Mouse (Mus musculus): ENCODE data around the gene Parg. TPM values are rescaled to one million over a fixed set of nuclear protein-coding genes. Genes with fewer than 3 reads are reported as not detected.
"Not testable (repeated sequence)": the region's sequence is repeated elsewhere in the genome, so short reads cannot be mapped to it uniquely, and the experiment has no call there.

Parg gene
- polyA plus RNA-seq, 1 experiment from 2014 or later, result 37.2 TPM

- H3K9me3 ChIP-seq (ENCODE audit: control insufficient read depth, low read length), result no peaks in the 10 kb centered on the region
- H3K36me3 ChIP-seq (ENCODE audit: control insufficient read depth, insufficient read depth, low read length), result peaks cover 18% of the 10 kb centered on the region
- H3K27ac ChIP-seq (ENCODE audit: low read depth, low read length), result peak overlapping the region; percentile 65
- DNase-seq (ENCODE audit: low spot score) (no peak), ATAC-seq (replicated peaks; ENCODE audit: low FRiP score) (no peak)
- WGBS, result 87% methylated on average over 4 of the region's 4 CpGs
- 0 out of 2 replicates have a peak overlapping the region, but pooled peaks have one; percentile 27 for H3K4me3 ChIP-seq (ENCODE audit: low read depth, low read length)
- peaks cover 36% of the 10 kb centered on the region for H3K4me1 ChIP-seq (replicated peaks; ENCODE audit: control insufficient read depth, insufficient read depth, low read length)
- H3K27me3 ChIP-seq (replicated peaks; ENCODE audit: control insufficient read depth, insufficient read depth, low read length), result no peaks in the 10 kb centered on the region
- H3K4me2 ChIP-seq, result peak overlapping the region; percentile 91
- H3K9ac ChIP-seq (ENCODE audit: low read depth, low read length), result no peak overlapping the region
Observed at GRCm38 (mm10) chr14:32170137-32170536, 31.6 kb upstream of the Parg start.

GRCm38 (mm10) chr14:32175310-32175709 is 26.4 kb upstream of the Parg start:
- H3K9ac ChIP-seq (ENCODE audit: low read depth, low read length), result no peak overlapping the region
- H3K9me3 ChIP-seq (ENCODE audit: control insufficient read depth, low read length), result no peaks in the 10 kb centered on the region
- peaks cover 28% of the 10 kb centered on the region for H3K36me3 ChIP-seq (ENCODE audit: control insufficient read depth, insufficient read depth, low read length)
- H3K4me2 ChIP-seq, result no peak overlapping the region
- H3K4me1 ChIP-seq (replicated peaks; ENCODE audit: control insufficient read depth, insufficient read depth, low read length), result peaks cover 6% of the 10 kb centered on the region; the same call in 1 of the 2 replicates
- no peak overlapping the region for H3K4me3 ChIP-seq (ENCODE audit: low read depth, low read length)
- WGBS, result 74% methylated on average over 2 of the region's 2 CpGs
- DNase-seq (ENCODE audit: low spot score) (no peak), ATAC-seq (replicated peaks; ENCODE audit: low FRiP score) (no peak; the same call in 1 of the 2 replicates)
- no peaks in the 10 kb centered on the region for H3K27me3 ChIP-seq (replicated peaks; ENCODE audit: control insufficient read depth, insufficient read depth, low read length)
- H3K27ac ChIP-seq (ENCODE audit: low read depth, low read length), result no peak overlapping the region; the same call in 1 of the 2 replicates

- not testable (repeated sequence) for ATAC-seq (replicated peaks; ENCODE audit: low FRiP score); H3K4me2 ChIP-seq; H3K27ac ChIP-seq (ENCODE audit: low read depth, low read length); H3K4me1 ChIP-seq (replicated peaks; ENCODE audit: control insufficient read depth, insufficient read depth, low read length); H3K9ac ChIP-seq (ENCODE audit: low read depth, low read length); DNase-seq (ENCODE audit: low spot score); H3K27me3 ChIP-seq (replicated peaks; ENCODE audit: control insufficient read depth, insufficient read depth, low read length); H3K9me3 ChIP-seq (ENCODE audit: control insufficient read depth, low read length); H3K4me3 ChIP-seq (ENCODE audit: low read depth, low read length)
- H3K36me3 ChIP-seq (ENCODE audit: control insufficient read depth, insufficient read depth, low read length), result peaks cover 32% of the 10 kb centered on the region
- WGBS, result 84% methylated on average over 4 of the region's 5 CpGs
Observed at GRCm38 (mm10) chr14:32176590-32176989, 25.2 kb upstream of the Parg start.

GRCm38 (mm10) chr14:32179393-32180195 is 22.2 kb upstream of the Parg start:
- Histone ChIP-seq H3K4me2 (no peak overlapping the region), H3K9me3 (ENCODE audit: control insufficient read depth, low read length) (no peaks in the 10 kb centered on the region), H3K4me1 (replicated peaks; ENCODE audit: control insufficient read depth, insufficient read depth, low read length) (peaks cover 6% of the 10 kb centered on the region; the same call in 1 of the 2 replicates), H3K4me3 (ENCODE audit: low read depth, low read length) (no peak overlapping the region), H3K36me3 (ENCODE audit: control insufficient read depth, insufficient read depth, low read length) (peaks cover 32% of the 10 kb centered on the region), H3K27ac (ENCODE audit: low read depth, low read length) (no peak overlapping the region), H3K9ac (ENCODE audit: low read depth, low read length) (no peak overlapping the region), H3K27me3 (replicated peaks; ENCODE audit: control insufficient read depth, insufficient read depth, low read length) (no peaks in the 10 kb centered on the region)
- ATAC-seq (replicated peaks; ENCODE audit: low FRiP score) (peak; percentile 60; the same call in 1 of the 2 replicates), DNase-seq (ENCODE audit: low spot score) (no peak)
- WGBS, result 73% methylated on average over 10 of the region's 10 CpGs

GRCm38 (mm10) chr14:32180861-32181260 is 20.9 kb upstream of the Parg start:
- DNase-seq (ENCODE audit: low spot score), result no peak
- Histone ChIP-seq H3K36me3 (ENCODE audit: control insufficient read depth, insufficient read depth, low read length) (peaks cover 28% of the 10 kb centered on the region), H3K4me3 (ENCODE audit: low read depth, low read length) (no peak overlapping the region), H3K9me3 (ENCODE audit: control insufficient read depth, low read length) (no peaks in the 10 kb centered on the region), H3K27me3 (replicated peaks; ENCODE audit: control insufficient read depth, insufficient read depth, low read length) (no peaks in the 10 kb centered on the region), H3K4me1 (replicated peaks; ENCODE audit: control insufficient read depth, insufficient read depth, low read length) (peaks cover 4% of the 10 kb centered on the region; the same call in 1 of the 2 replicates), H3K27ac (ENCODE audit: low read depth, low read length) (no peak overlapping the region), H3K9ac (ENCODE audit: low read depth, low read length) (no peak overlapping the region), H3K4me2 (no peak overlapping the region)
- 84% methylated on average over 6 of the region's 6 CpGs for WGBS
- no peak for ATAC-seq (replicated peaks; ENCODE audit: low FRiP score)

- ATAC-seq (replicated peaks; ENCODE audit: low FRiP score) (no peak), DNase-seq (ENCODE audit: low spot score) (no peak)
- Histone ChIP-seq H3K27ac (ENCODE audit: low read depth, low read length) (no peak overlapping the region), H3K4me2 (no peak overlapping the region), H3K36me3 (ENCODE audit: control insufficient read depth, insufficient read depth, low read length) (peaks cover 43% of the 10 kb centered on the region), H3K9me3 (ENCODE audit: control insufficient read depth, low read length) (no peaks in the 10 kb centered on the region), H3K27me3 (replicated peaks; ENCODE audit: control insufficient read depth, insufficient read depth, low read length) (no peaks in the 10 kb centered on the region), H3K9ac (ENCODE audit: low read depth, low read length) (no peak overlapping the region), H3K4me3 (ENCODE audit: low read depth, low read length) (no peak overlapping the region), H3K4me1 (replicated peaks; ENCODE audit: control insufficient read depth, insufficient read depth, low read length) (peaks cover 4% of the 10 kb centered on the region; the same call in 1 of the 2 replicates)
- 92% methylated on average over 4 of the region's 4 CpGs for WGBS
Observed at GRCm38 (mm10) chr14:32183846-32184245, 17.9 kb upstream of the Parg start.

GRCm38 (mm10) chr14:32190627-32191391 is 10.9 kb upstream of the Parg start:
- DNase-seq (ENCODE audit: low spot score) (no peak), ATAC-seq (replicated peaks; ENCODE audit: low FRiP score) (no peak)
- Histone ChIP-seq H3K4me3 (ENCODE audit: low read depth, low read length) (no peak overlapping the region), H3K9ac (ENCODE audit: low read depth, low read length) (no peak overlapping the region), H3K4me2 (no peak overlapping the region), H3K9me3 (ENCODE audit: control insufficient read depth, low read length) (no peaks in the 10 kb centered on the region), H3K36me3 (ENCODE audit: control insufficient read depth, insufficient read depth, low read length) (peaks cover 37% of the 10 kb centered on the region; the same call in 1 of the 2 replicates), H3K4me1 (replicated peaks; ENCODE audit: control insufficient read depth, insufficient read depth, low read length) (no peaks in the 10 kb centered on the region), H3K27me3 (replicated peaks; ENCODE audit: control insufficient read depth, insufficient read depth, low read length) (no peaks in the 10 kb centered on the region), H3K27ac (ENCODE audit: low read depth, low read length) (no peak overlapping the region)
- 86% methylated on average over 6 of the region's 6 CpGs for WGBS

- Histone ChIP-seq H3K27ac (ENCODE audit: low read depth, low read length) (no peak overlapping the region), H3K9ac (ENCODE audit: low read depth, low read length) (no peak overlapping the region), H3K27me3 (replicated peaks; ENCODE audit: control insufficient read depth, insufficient read depth, low read length) (no peaks in the 10 kb centered on the region), H3K4me1 (replicated peaks; ENCODE audit: control insufficient read depth, insufficient read depth, low read length) (no peaks in the 10 kb centered on the region), H3K9me3 (ENCODE audit: control insufficient read depth, low read length) (no peaks in the 10 kb centered on the region), H3K4me2 (no peak overlapping the region), H3K36me3 (ENCODE audit: control insufficient read depth, insufficient read depth, low read length) (peaks cover 38% of the 10 kb centered on the region), H3K4me3 (ENCODE audit: low read depth, low read length) (no peak overlapping the region)
- 61% methylated on average over 5 of the region's 5 CpGs for WGBS
- no peak for DNase-seq (ENCODE audit: low spot score)
- ATAC-seq (replicated peaks; ENCODE audit: low FRiP score), result no peak
Observed at GRCm38 (mm10) chr14:32191926-32192325, 9.8 kb upstream of the Parg start.
